Mouse (Mus musculus) midbrain, postnatal 0 days (tissue): ENCODE results near the gene Ctnnd2. TPM values are rescaled to one million over a fixed set of nuclear protein-coding genes. Genes with fewer than 3 reads are reported as not detected.

ENCODE experiments used
- ATAC-seq: fragments of 200-750 bp; cut with Nextera tagmentation; 2 replicates; pipeline ENCODE4 v1.8.0; 2017; ENCODE audit warnings: moderate number of reproducible peaks, mild to moderate bottlenecking, moderate TSS enrichment, moderate library complexity; ENCODE audit not compliant: low FRiP score
- DNase-seq: peaks from one replicate; pipeline ENCODE4 v3.0.0-alpha.2; 2015; ENCODE audit warnings: low spot score
- H3K27ac ChIP-seq: fragments of 300-500 bp; sonication (generic); 2 replicates; pipeline ENCODE4 v1.5.1; 2014; ENCODE audit warnings: low read depth, mild to moderate bottlenecking, low read length, mixed read lengths
- H3K27me3 ChIP-seq: fragments of 300-500 bp; sonication (generic); 2 replicates; pipeline ENCODE4 v1.6.1; 2014; ENCODE audit warnings: low read length, control low read depth, mixed read lengths; ENCODE audit not compliant: insufficient read depth
- H3K36me3 ChIP-seq: fragments of 300-500 bp; sonication (generic); 2 replicates; pipeline ENCODE4 v1.6.1; 2014; ENCODE audit warnings: low read length, control low read depth, mixed read lengths; ENCODE audit not compliant: insufficient read depth
- H3K4me1 ChIP-seq: fragments of 300-500 bp; sonication (generic); 2 replicates; pipeline ENCODE4 v1.6.1; 2014; ENCODE audit warnings: mild to moderate bottlenecking, control low read depth, antibody characterized with exemption, low read length, mixed read lengths; ENCODE audit not compliant: insufficient read depth
- H3K4me2 ChIP-seq: fragments of 300-500 bp; sonication (generic); 2 replicates; pipeline ENCODE4 v1.6.1; 2014; ENCODE audit warnings: low read depth, mild to moderate bottlenecking, low read length, mixed read lengths; ENCODE audit not compliant: poor library complexity, severe bottlenecking
- H3K4me3 ChIP-seq: fragments of 300-500 bp; sonication (generic); 2 replicates; pipeline ENCODE4 v1.5.1; 2014; ENCODE audit warnings: low read depth, mild to moderate bottlenecking, low read length, moderate library complexity
- H3K9ac ChIP-seq: fragments of 300-500 bp; sonication (generic); replicated peaks from 2 replicates; pipeline ENCODE4 v1.6.1; 2014; ENCODE audit warnings: mild to moderate bottlenecking, low read length, moderate library complexity, mixed read lengths; ENCODE audit not compliant: poor library complexity, severe bottlenecking
- H3K9me3 ChIP-seq: fragments of 300-500 bp; sonication (generic); 2 replicates; pipeline ENCODE4 v1.6.1; 2016; ENCODE audit warnings: low read length, control low read depth
- CTCF ChIP-seq: IDR thresholded peaks from 2 replicates; pipeline ENCODE4 v1.5.1; 2016; ENCODE audit warnings: antibody characterized with exemption, mild to moderate bottlenecking
- WGBS: fragments of 180-500 bp; shearing (Covaris S2); extraction: QIAGEN DNeasy Blood & Tissue Kit; methylation state at CpG from one replicate; pipeline ENCODE4 v1.1.7; 2014; 5-methylcytosine and 5-hydroxymethylcytosine counted together
- polyA plus RNA-seq: library from polyadenylated mRNA; unstranded; fragments of >200 nt; fragmentation: Nextera tagmentation; extraction: Ambion mirVana; gene quantifications from 2 replicates; pipeline ENCODE4 v1.2.1, GENCODE M21; 2015
- total RNA-seq: library from RNA; depleted of rRNA; stranded (reverse); fragments of >200 nt; gene quantifications from 2 replicates; pipeline ENCODE4 v1.2.3, GENCODE M21; 2014

Gene Ctnnd2
- total and polyA plus RNA-seq, 2 experiments from 2014 or later: 89.0 to 178 TPM

DNA sequence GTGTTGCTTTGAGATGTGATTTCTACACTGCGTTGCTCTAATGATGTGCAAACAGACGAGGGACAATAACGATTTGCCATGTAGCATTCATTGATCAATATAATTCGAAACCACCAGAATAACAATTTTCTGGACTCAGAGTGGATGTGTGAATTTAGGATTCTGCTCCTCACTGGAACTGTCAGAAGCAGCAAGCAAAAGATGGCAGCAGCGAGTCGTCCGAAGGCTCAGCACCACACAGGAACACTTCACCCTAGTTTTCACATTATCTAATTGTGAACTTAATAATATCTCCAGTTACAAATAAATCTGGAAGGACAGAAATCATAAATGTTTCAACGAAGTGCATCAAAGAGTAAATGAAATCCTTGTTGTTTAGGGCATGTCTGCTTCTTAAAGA is 2.4 kb upstream of the Ctnnd2 start:
- no peak overlapping the region for H3K4me2 ChIP-seq
- H3K36me3 ChIP-seq: no peaks in the 10 kb centered on the region
- ATAC-seq (no peak), DNase-seq (peak; percentile 37)
- H3K9me3 ChIP-seq: no peaks in the 10 kb centered on the region
- H3K9ac ChIP-seq: no peak overlapping the region
- no peaks in the 10 kb centered on the region for H3K4me1 ChIP-seq
- 65% methylated on average over 8 of the region's 8 CpGs for WGBS
- peak; percentile 70 for TF ChIP-seq CTCF
- no peaks in the 10 kb centered on the region for H3K27me3 ChIP-seq
- no peak overlapping the region for H3K27ac ChIP-seq
- no peak overlapping the region for H3K4me3 ChIP-seq

- Histone ChIP-seq H3K27me3 (no peaks in the 10 kb centered on the region), H3K9me3 (no peaks in the 10 kb centered on the region), H3K4me2 (peak overlapping the region; percentile 59), H3K4me1 (no peaks in the 10 kb centered on the region), H3K27ac (peak overlapping the region; percentile 92), H3K4me3 (peak overlapping the region; percentile 67), H3K36me3 (no peaks in the 10 kb centered on the region), H3K9ac (peak overlapping the region; percentile 81)
- ATAC-seq (no peak), DNase-seq (peak; percentile 6)
- TF ChIP-seq CTCF: no peak
- 15% methylated on average over 11 of the region's 11 CpGs for WGBS
Observed at GRCm38 (mm10) chr15:30171493-30172195, 749 bp upstream of the Ctnnd2 start.

GRCm38 (mm10) chr15:30173370-30173941 is 1.1 kb downstream of the Ctnnd2 start:
- H3K4me1 ChIP-seq: no peaks in the 10 kb centered on the region
- H3K36me3 ChIP-seq: no peaks in the 10 kb centered on the region
- H3K9ac ChIP-seq: peak overlapping the region; percentile 81
- TF ChIP-seq CTCF: no peak
- under 1% methylated on average over 29 of the region's 29 CpGs for WGBS
- H3K4me2 ChIP-seq: peak overlapping the region; percentile 59
- ATAC-seq: peak; percentile 72
- H3K9me3 ChIP-seq: no peaks in the 10 kb centered on the region
- peak overlapping the region; percentile 67 for H3K4me3 ChIP-seq
- H3K27ac ChIP-seq: peak overlapping the region; percentile 92
- peak; percentile 61 for DNase-seq
- H3K27me3 ChIP-seq: no peaks in the 10 kb centered on the region

DNA sequence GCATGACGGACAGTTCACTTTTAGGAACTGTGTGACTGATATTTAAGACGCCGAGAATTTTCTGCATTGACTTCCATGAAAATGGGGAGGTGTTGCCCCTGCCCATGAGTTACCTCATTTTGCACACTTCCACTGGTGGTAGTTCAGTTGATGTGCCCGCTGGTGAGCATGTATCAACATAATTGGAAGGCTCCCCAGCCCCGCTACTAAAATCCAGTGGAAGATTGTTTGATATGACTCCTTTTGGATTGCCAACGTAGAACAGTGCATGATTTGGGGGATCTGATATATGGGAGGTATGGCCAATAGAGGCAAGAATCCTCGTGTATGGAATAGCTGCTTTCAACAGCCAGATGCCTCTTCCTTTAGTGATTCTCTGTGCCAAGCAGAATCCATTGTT is 1.9 kb downstream of the Ctnnd2 start:
- 12% methylated on average over 7 of the region's 7 CpGs for WGBS
- TF ChIP-seq CTCF: no peak
- H3K27ac ChIP-seq: peak overlapping the region; percentile 92
- ATAC-seq (no peak), DNase-seq (no peak)
- H3K4me3 ChIP-seq: peak overlapping the region; percentile 67
- H3K4me1 ChIP-seq: no peaks in the 10 kb centered on the region
- no peaks in the 10 kb centered on the region for H3K27me3 ChIP-seq
- H3K36me3 ChIP-seq: no peaks in the 10 kb centered on the region
- peak overlapping the region; percentile 59 for H3K4me2 ChIP-seq
- peak overlapping the region; percentile 81 for H3K9ac ChIP-seq
- H3K9me3 ChIP-seq: no peaks in the 10 kb centered on the region

DNA sequence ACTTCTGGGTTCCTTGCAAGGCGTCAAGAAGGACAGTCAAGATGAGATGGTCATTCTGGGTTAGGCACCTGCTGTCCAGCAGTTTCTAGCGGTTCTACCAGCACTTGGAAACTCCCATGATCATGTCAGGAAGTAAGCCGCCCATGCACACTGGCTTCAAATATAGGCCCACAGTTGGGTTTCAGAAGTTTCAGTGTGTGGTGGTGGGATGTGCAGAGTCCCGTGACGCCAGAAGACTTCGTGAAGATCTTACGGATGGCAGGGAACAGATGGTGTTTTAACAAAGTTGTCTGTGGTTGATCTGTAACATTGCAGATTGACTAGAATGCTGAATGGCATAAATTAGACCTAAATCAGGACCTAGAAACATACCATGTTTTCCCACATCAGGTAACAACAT is 11.6 kb downstream of the Ctnnd2 start:
- no peak for TF ChIP-seq CTCF
- ATAC-seq: no peak
- H3K4me2 ChIP-seq: no peak overlapping the region
- no peaks in the 10 kb centered on the region for H3K27me3 ChIP-seq
- H3K4me3 ChIP-seq: no peak overlapping the region
- no peak overlapping the region for H3K27ac ChIP-seq
- H3K9me3 ChIP-seq: no peaks in the 10 kb centered on the region
- no peak for DNase-seq
- no peaks in the 10 kb centered on the region for H3K4me1 ChIP-seq
- H3K9ac ChIP-seq: no peak overlapping the region
- no peaks in the 10 kb centered on the region for H3K36me3 ChIP-seq
- WGBS: 94% methylated on average over 7 of the region's 7 CpGs

DNA sequence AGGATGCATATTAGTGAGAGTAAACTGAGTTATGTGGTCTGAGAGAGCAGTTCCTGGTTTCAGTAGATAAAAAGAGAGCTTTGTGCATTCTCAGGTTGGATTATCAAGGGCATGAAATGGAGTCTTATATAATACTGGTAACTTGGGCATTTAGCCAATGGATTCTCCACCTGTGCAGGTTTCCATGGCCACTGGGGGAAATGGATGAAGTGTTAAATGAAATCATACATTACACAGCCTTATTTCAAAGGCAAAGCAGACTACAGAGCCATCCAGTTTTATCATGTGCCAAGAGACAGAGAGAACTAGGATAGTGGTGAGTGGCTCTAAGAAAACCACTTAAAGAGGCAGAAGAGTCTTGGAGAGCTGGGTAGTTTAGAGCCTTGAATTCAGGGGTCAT is 18.5 kb downstream of the Ctnnd2 start:
- DNase-seq (peak; percentile 21), ATAC-seq (no peak)
- no peak overlapping the region for H3K4me3 ChIP-seq
- H3K4me1 ChIP-seq: 0 out of 2 replicates have a peak, but pooled peaks cover 2% of the 10 kb centered on the region
- no peaks in the 10 kb centered on the region for H3K9me3 ChIP-seq
- H3K9ac ChIP-seq: no peak overlapping the region
- no peak for TF ChIP-seq CTCF
- H3K27ac ChIP-seq: no peak overlapping the region
- no peak overlapping the region for H3K4me2 ChIP-seq
- H3K27me3 ChIP-seq: no peaks in the 10 kb centered on the region
- no peaks in the 10 kb centered on the region for H3K36me3 ChIP-seq
